Mouse (Mus musculus) CH12.LX (cell line): ENCODE results near the gene Lca5l.

Source experiments
- E2F4 ChIP-seq: IDR thresholded peaks from 2 replicates; pipeline ENCODE4 v1.6.1; 2011; ENCODE audit warnings: low read depth, low read length, improper control_type of control experiment; ENCODE audit not compliant: insufficient replicate concordance
- NELFE ChIP-seq: IDR thresholded peaks from 2 replicates; pipeline ENCODE4 v1.6.1; 2011; ENCODE audit warnings: low read depth, low read length, improper control_type of control experiment

- TF ChIP-seq NELFE: no peak
- no peak for TF ChIP-seq E2F4
These were observed 79.3 kb downstream of the Lca5l start for GRCm38 (mm10) chr16:96112769-96113168.
